Mouse (Mus musculus) lung, adult 2 months (tissue): ENCODE measurements around the gene Ryr1. TPM values are rescaled to one million over a fixed set of nuclear protein-coding genes. Genes with fewer than 3 reads are reported as not detected.

Source experiments
- DNase-seq: peaks from one replicate; pipeline ENCODE4 v3.0.0; 2022
- H3K4me1 ChIP-seq: fragments of 200-500 bp; 2 replicates; pipeline ENCODE4 v1.6.1; 2011; ENCODE audit warnings: low read length; ENCODE audit not compliant: control insufficient read depth, insufficient read depth
- H3K4me3 ChIP-seq: fragments of 200-500 bp; replicated peaks from 2 replicates; pipeline ENCODE3; 2011; ENCODE audit warnings: low read depth, mild to moderate bottlenecking, control low read depth, low read length; ENCODE audit errors: extremely low read depth
- CTCF ChIP-seq: fragments of 200-500 bp; IDR thresholded peaks from 2 replicates; pipeline ENCODE4 v1.5.1; 2011; ENCODE audit warnings: mild to moderate bottlenecking, low read length, control low read depth; ENCODE audit not compliant: insufficient read depth
- POLR2A ChIP-seq: fragments of 200-500 bp; IDR thresholded peaks from 2 replicates; pipeline ENCODE4 v1.6.1; 2011; ENCODE audit warnings: low read depth, mild to moderate bottlenecking, control low read depth, low read length, borderline replicate concordance; ENCODE audit errors: extremely low read depth
- WGBS: fragments of 180-500 bp; shearing (Covaris S2); methylation state at CpG from one replicate; pipeline ENCODE4 v1.1.7; 2018; 5-methylcytosine and 5-hydroxymethylcytosine counted together
- polyA plus RNA-seq: library from polyadenylated mRNA; depleted of rRNA; stranded (reverse); fragments of >200 nt; gene quantifications from 2 replicates; pipeline ENCODE4 v1.2.3, GENCODE M21; 2012

Gene Ryr1
- polyA plus RNA-seq, 1 experiment, result 10.9 TPM

- no peak for TF ChIP-seq POLR2A
- no peak for TF ChIP-seq CTCF
- no peak for DNase-seq
- H3K4me3 ChIP-seq, result no peak overlapping the region
- H3K4me1 ChIP-seq, result no peaks in the 10 kb centered on the region
- WGBS, result 66% methylated on average over 6 of the region's 6 CpGs
These were observed 36.2 kb downstream of the Ryr1 start for GRCm38 (mm10) chr7:29088817-29089216.

- no peak for TF ChIP-seq POLR2A
- TF ChIP-seq CTCF, result no peak
- Histone ChIP-seq H3K4me3 (no peak overlapping the region), H3K4me1 (no peaks in the 10 kb centered on the region)
- 88% methylated on average over 10 of the region's 10 CpGs for WGBS
- DNase-seq, result no peak
These were observed 38.1 kb downstream of the Ryr1 start for GRCm38 (mm10) chr7:29086902-29087301.

- Histone ChIP-seq H3K4me1 (no peaks in the 10 kb centered on the region), H3K4me3 (no peak overlapping the region)
- WGBS, result 86% methylated on average over 30 of the region's 30 CpGs
- no peak for TF ChIP-seq POLR2A
- no peak for DNase-seq
These were observed 39.0 kb downstream of the Ryr1 start for GRCm38 (mm10) chr7:29085981-29086380.

GRCm38 (mm10) chr7:29084411-29084810 lies 40.6 kb downstream of the Ryr1 start:
- 87% methylated on average over 3 of the region's 3 CpGs for WGBS
- no peak for DNase-seq
- Histone ChIP-seq H3K4me3 (no peak overlapping the region), H3K4me1 (no peaks in the 10 kb centered on the region)
- no peak for TF ChIP-seq CTCF
- TF ChIP-seq POLR2A, result no peak

- Histone ChIP-seq H3K4me3 (no peak overlapping the region), H3K4me1 (no peaks in the 10 kb centered on the region)
- 68% methylated on average over 12 of the region's 12 CpGs for WGBS
- no peak for DNase-seq
- TF ChIP-seq CTCF, result no peak
- TF ChIP-seq POLR2A, result no peak
These were observed 45.5 kb downstream of the Ryr1 start for GRCm38 (mm10) chr7:29079419-29079950.

- DNase-seq, result no peak
- no peak for TF ChIP-seq CTCF
- no peak for TF ChIP-seq POLR2A
- Histone ChIP-seq H3K4me3 (no peak overlapping the region), H3K4me1 (no peaks in the 10 kb centered on the region)
- WGBS, result 70% methylated on average over 9 of the region's 9 CpGs
These were observed 48.0 kb downstream of the Ryr1 start for GRCm38 (mm10) chr7:29076977-29077376.

- 66% methylated on average over 6 of the region's 6 CpGs for WGBS
These were observed 49.8 kb downstream of the Ryr1 start for GRCm38 (mm10) chr7:29075208-29075607.

GRCm38 (mm10) chr7:29072689-29073088 lies 52.3 kb downstream of the Ryr1 start:
- Histone ChIP-seq H3K4me1 (no peaks in the 10 kb centered on the region), H3K4me3 (no peak overlapping the region)
- TF ChIP-seq POLR2A (no peak), CTCF (peak; percentile 63)
- 38% methylated on average over 11 of the region's 11 CpGs for WGBS
- peak; percentile 22 for DNase-seq

More at GRCm38 (mm10) chr7:29075208-29075607, 49.8 kb downstream of the Ryr1 start:
- H3K4me1 ChIP-seq, result no peaks in the 10 kb centered on the region
- no peak overlapping the region for H3K4me3 ChIP-seq
- no peak for DNase-seq
- TF ChIP-seq POLR2A (no peak), CTCF (no peak)

- DNase-seq, result no peak
- TF ChIP-seq CTCF (no peak), POLR2A (no peak)
- Histone ChIP-seq H3K4me3 (no peak overlapping the region), H3K4me1 (no peaks in the 10 kb centered on the region)
- WGBS, result 9% methylated on average over 42 of the region's 42 CpGs
These were observed 53.6 kb downstream of the Ryr1 start for GRCm38 (mm10) chr7:29071169-29071891.
